Mouse (Mus musculus) retina, postnatal 1 day (tissue): ENCODE data around the gene Agtrap.
"Not testable (repeated sequence)": the region's sequence is repeated elsewhere in the genome, so short reads cannot be mapped to it uniquely, and the experiment has no call there.

Source experiments
- DNase-seq: peaks from one replicate; pipeline ENCODE4 v3.0.0-alpha.2; 2012

Agtrap gene

GRCm38 (mm10) chr4:148044113-148044512 lies 43.7 kb downstream of the Agtrap start:
- DNase-seq: no peak

GRCm38 (mm10) chr4:148043327-148043726 lies 44.5 kb downstream of the Agtrap start:
- DNase-seq: not testable (repeated sequence)

GRCm38 (mm10) chr4:148041611-148042191 lies 46.1 kb downstream of the Agtrap start:
- DNase-seq: no peak

- DNase-seq: peak; percentile 85
Observed at GRCm38 (mm10) chr4:148040933-148041610, 46.8 kb downstream of the Agtrap start.

GRCm38 (mm10) chr4:148040029-148040830 lies 47.6 kb downstream of the Agtrap start:
- no peak for DNase-seq

- DNase-seq: peak; percentile 14
Observed at GRCm38 (mm10) chr4:148039254-148040028, 48.4 kb downstream of the Agtrap start.

- DNase-seq: peak; percentile 99
Observed at GRCm38 (mm10) chr4:148038600-148039253, 49.1 kb downstream of the Agtrap start, which contains the start of the genes Clcn6 and Mthfr. Gene Clcn6 (minus strand): TSS chr4:148038821. Gene Mthfr (plus strand): TSS chr4:148039077.

- no peak for DNase-seq
Observed at GRCm38 (mm10) chr4:148038079-148038599, 49.7 kb downstream of the Agtrap start.

GRCm38 (mm10) chr4:148035440-148035839 lies 52.4 kb downstream of the Agtrap start:
- DNase-seq: no peak

GRCm38 (mm10) chr4:148033858-148034410 lies 53.9 kb downstream of the Agtrap start:
- no peak for DNase-seq

GRCm38 (mm10) chr4:148030506-148030905 lies 57.3 kb downstream of the Agtrap start:
- DNase-seq: no peak

- DNase-seq: no peak
Observed at GRCm38 (mm10) chr4:148029297-148029696, 58.5 kb downstream of the Agtrap start.
